Mouse (Mus musculus): ENCODE measurements around the gene Lhfp.
"Not testable (repeated sequence)": the region's sequence is repeated elsewhere in the genome, so short reads cannot be mapped to it uniquely, and the experiment has no call there.

The Lhfp gene

DNA sequence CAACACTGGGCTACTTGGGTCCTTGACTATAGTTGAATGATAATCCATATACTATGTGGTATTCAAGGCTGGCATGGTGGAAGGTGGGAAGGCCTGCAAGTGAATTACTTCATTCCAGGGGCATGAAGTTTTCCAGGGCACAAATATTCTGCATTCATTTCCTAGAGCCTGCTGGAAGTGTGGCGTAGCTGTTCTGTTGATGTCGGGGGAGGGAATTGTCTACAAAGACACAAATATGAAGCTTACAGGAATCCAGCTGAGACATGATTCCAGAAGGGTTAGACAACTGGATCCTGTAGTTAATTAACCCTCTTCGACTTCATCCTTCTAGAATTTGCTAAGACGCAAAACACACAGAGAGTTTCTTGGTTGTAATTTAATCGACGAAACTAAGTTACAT, 60.4 kb downstream of the Lhfp start:
- no peak for DNase-seq

DNA sequence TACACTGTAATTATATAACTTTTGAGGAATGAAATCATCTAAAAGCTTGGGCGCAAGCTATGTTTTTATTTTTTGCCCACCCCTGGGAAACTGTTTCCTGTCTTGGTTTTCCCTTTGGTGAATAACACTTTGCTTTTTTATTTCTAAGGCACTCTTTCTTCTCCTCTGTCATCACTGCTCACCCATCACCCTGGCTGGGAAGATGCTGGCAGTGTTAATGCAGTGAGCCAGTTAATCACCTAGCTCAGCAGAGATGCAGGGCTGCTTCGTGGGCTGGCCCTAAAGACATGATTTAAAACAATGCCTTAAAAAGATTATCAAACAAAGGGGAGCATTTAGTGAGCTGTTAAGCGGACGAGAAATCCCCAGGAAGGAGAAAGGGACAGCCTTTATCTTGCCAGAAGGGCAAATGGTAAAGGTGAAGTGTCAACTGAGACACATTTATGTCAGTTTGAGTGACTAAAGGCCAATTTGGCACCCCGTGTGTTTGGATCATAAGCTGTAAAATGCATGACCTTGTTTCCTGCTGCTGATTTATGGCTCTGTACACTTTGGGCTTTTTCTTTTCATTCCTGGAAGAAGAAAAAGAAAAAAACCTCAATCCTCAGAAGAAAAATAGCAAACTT, 60.9 kb downstream of the Lhfp start:
- no peak for DNase-seq

DNA sequence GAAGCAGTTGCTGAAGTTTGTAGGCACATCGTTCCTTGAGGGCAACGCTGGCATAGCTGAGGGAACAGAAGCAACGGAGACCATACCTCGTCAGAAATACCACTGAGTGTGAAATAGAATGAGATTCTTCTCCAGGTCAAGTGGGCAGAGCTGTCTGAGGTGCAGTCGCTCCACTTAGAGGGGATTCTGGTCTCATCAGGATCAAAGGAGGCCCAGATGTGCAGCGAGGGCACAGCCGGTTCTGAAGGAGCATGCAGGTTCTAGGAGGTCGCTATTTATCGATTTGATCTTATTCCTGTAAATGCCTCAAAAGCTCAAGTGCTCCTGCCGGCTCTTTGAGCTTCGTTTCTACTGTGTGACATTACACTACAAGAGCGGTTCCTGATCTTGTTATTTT, 61.4 kb downstream of the Lhfp start:
- DNase-seq, result no peak

DNA sequence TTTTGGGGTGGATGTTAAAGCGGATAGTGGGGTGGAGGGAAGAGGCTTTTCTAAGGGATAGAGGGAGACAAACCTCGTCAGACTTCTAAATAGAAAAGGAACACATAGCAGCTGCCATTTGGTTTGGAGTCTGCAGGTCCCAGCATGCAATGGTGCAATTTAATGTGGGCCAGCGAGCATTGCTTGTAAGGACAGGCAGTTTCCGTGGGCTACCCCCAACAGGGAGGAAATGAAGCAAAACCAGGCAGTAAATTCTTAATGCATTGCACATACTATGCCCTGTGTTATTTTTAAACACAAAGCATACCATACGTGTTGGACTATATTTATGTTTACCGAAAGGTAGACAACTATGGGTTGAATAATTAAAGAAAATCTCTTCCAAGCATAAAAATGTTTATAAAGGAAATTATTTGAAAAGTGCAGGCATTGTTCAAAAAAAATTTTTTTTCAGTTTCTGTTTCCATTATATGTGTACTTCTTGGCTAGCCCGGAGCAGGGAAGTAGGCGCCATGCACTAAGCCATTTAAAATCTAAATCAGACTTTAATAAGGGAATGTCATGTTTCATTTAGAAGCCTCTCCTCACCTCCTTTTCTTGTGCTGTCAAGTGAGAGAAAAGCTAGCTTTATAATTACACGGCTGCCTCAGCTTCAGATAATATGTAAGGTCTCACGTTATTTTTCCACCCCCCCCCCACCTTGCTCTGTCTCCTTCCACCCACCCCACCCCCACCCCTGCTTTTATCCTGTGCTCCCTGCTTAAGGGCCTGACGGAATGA, 67.5 kb downstream of the Lhfp start:
- no peak for DNase-seq

DNA sequence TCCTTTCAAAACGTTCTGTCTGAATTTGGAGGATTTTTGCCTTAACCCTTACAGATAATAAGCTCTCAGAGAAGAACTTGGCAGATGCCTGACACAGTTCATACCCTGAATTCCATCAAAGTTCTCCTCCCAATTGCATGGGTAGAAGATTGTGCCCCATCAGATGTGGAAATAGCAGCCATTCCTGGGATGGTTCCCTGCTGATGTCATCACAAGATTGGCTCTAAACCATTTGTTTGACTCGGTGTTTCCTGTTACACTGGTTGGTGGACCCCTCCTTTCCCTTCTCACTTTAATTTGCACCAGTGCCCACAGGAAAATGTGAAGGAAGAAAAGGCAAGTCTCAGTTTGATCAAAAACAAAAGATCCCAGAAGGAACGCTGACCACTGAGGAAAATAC, 68.6 kb downstream of the Lhfp start:
- DNase-seq, result no peak

DNA sequence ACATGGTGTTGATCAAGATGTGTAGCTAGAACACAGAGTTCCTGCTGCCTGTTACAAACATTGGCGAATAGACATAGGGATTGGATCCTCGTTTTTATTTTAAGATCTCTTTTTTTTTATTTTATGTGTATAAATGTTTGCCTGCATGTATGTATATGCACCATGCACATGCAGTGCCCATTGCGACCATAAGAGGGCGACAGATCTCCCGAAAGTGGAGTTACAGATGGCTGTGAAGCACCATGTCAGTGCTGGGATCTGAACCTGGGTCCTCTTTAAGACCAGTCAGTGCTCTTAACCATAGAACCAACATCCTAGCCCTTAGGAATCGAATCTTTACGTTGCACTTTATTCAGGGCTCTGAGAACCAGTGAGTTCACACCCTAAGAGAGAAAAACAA, 70.7 kb downstream of the Lhfp start:
- no peak for DNase-seq

DNA sequence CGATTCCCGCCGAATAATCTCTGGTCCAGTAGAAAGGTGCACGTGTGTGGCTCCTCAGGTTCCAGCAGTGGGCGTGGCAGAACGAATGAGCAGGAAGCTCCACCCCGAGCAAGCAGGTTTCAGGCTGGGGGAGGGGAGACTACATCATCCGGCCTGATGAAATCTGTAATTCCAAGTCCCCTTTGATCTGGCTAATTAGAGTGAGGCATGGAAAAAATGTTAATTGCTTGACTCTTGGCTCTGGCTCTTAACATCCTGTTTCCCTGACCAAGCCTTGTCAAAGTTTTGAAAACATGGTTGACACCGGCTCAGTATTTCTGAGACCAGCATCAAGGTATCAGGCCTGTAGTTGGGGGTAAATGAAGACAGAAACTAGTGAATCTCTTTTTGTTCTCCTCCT, 77.4 kb downstream of the Lhfp start:
- DNase-seq, result not testable (repeated sequence)

DNA sequence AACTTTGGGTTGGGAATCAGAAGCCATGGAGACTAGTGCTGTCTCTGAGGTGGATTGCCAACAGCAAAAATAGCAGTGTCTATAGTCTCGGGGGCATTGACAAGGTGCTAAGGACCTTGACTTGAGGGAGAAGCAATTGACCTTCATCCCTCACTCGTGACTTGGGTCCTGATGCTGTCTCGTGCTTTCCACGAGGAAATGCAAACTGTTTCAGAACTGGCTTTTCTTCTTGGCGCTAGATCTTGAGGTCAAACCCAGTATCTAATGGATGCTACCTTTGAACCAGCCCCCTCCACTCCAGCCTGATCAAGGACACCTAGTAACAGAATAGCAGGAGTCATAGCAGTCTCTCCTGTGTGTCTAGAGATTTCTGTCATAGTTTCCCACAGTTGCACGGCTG, 78.7 kb downstream of the Lhfp start:
- no peak for DNase-seq

DNA sequence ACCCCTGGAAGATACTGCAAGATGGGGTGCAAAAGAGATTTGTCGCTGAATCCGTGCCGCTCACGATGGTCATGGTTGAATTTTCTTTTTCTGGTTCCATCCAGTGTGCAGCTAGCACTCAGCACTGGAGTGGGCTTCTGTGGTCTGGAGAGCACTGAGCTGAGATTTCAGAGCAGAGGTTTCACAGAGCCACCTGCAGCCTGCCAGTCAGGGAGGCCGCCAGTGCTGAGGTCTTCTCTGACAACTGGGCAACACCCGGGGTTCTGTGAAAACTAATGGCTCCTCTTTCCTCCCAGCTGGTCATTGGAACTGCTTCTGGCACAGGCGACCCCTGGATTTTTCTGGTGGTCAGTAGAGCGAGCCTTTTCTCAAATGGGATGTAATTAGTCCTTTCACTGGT, 84.2 kb downstream of the Lhfp start:
- no peak for DNase-seq

DNA sequence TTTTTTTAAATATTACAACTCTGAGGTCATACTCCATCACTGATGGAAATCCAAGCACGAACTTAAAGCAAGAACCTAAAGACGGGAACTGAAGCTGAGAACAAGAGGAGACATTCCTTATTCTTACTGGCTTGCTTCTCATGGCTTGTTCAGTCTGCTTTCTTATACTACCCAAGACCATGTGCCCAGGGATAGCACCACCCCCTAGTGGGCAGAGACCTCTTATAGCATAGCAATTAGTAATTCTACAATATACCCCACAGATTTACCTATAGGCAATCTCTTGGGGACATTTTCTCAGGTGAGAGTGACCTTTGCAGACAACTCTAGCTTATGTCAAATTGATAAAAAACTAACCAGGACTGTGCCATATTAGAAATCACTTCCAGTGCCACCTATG, 97.5 kb downstream of the Lhfp start:
- no peak for DNase-seq

DNA sequence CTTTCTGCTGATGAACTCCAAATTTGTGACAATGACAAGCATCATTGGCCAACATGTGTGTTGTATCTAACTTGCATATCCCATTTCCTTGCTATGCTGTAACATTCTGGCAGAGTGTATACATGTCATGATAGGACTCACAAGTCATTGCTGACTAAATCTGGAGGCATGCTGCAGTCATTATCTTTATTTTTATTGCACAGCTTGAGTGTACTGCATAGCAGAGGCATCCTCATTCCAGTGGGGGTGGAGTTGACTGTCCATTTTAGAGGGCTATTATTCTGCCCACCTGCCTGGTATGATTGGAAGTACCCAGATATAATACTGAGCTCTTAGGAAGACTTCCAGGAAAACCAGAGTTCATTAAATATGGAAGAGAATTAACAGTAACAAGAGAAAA, 97.9 kb downstream of the Lhfp start:
- DNase-seq, result no peak

DNA sequence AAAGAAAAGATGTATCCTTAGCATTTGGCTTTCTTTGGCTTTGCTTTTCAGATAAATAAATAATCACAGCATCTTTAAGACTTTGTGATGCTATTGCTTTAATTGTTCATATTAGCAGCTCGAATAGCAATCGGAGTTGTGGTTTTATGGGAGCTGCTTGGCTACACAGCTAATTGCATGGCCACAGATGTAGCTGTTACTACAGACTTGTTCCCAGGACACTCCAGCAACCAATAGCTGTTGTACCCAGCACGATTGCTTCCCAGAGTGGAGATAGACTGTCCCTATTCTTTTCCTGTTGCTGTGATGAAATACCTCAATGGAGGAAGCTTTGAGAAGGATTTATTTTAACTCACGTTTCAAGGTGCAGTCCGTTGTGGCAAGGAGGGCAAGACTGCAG, 98.3 kb downstream of the Lhfp start:
- no peak for DNase-seq

DNA sequence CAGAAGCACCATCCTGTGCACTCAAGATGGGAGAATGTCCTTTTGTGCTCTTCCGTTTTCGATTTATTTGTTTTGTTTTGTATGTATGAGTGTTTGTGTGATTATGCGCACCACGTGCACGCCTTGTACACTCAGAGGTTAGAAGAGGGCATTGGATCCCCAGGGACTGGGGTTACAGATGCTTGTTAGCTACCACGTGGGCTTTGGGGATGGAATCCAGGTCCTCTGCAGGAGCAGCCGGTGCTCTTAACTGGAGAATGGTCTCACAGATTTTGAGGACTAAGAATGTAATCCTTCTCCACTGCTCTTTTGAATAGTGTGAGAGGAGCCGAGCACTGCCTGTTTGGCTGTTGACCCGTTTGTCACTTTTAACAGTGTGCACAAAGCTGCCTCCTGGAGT, 101.2 kb downstream of the Lhfp start:
- no peak for DNase-seq

DNA sequence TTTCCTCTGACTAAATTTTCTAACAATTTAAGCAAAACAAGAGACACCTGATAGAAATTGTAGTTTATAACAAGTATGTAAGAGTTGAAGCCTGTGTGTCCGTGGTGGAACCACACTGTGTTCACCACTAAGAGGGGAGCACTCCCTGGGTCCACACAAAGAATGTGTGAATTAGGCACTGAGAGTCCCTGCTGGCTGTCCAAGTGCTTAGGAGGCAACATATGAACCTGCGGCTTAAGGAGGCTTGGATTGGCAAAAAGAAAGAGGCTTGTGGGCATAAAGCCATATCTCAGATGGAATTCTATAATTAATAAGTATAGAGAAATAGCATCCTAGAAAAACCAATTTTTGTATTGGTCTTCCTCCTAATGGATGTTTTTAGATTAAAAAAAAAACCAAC, 104.2 kb downstream of the Lhfp start:
- DNase-seq, result no peak

DNA sequence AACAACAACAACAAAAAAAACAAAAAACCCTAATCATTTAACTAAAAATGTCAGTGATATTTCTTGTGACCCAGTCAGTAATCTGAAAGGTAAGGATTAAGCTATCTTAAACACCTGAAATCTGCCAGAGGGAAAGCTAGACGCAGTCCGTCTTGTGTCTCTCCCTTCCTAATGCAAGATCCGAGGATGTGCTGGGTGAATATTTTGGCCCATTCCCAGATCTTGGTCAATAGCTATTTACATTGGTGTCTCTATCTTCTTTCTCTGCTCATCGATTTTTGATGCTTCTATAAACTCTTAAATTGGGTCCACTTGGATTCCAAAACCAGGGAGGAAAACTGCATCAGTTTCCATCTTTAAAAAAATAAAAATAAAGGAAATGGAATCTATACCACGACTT, 104.6 kb downstream of the Lhfp start:
- DNase-seq, result no peak

DNA sequence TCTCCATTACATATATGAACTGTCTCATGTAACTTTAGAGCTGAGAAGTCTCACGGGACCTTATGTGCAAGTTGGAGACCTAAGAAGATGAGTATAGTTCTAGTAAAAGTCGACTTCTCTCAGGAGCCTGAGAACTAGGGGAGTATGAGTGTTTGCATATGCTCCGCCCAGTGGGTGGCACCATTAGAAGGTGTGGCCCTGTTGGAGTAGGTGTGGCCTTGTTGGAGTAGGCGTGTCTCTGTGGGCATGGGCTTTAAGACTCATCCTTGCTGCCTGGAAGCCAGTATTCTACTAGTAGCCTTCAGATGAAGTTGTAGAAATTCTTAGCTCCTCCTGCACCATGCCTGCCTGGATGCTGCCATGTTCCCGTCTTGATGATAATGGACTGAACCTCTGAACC, 105.7 kb downstream of the Lhfp start:
- DNase-seq, result no peak

DNA sequence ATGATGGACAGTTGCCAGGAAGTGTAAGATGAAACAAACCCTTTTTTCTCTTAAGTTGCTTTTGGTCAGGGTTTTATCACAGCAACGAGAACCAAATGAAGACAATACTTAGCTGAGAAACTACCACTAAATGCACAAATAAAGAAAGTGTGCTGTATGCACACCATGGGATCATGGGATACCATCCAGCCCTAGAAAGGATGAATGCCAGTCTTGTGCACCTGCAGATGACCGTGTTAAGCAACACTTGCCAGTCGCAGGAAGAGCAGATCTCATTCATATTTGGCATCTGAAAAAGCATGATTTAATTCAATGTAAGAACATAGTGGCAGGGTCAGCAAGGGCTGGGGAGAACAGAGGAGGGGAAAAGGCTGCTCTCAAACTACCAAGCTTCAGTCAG, 107.4 kb downstream of the Lhfp start:
- DNase-seq, result no peak

DNA sequence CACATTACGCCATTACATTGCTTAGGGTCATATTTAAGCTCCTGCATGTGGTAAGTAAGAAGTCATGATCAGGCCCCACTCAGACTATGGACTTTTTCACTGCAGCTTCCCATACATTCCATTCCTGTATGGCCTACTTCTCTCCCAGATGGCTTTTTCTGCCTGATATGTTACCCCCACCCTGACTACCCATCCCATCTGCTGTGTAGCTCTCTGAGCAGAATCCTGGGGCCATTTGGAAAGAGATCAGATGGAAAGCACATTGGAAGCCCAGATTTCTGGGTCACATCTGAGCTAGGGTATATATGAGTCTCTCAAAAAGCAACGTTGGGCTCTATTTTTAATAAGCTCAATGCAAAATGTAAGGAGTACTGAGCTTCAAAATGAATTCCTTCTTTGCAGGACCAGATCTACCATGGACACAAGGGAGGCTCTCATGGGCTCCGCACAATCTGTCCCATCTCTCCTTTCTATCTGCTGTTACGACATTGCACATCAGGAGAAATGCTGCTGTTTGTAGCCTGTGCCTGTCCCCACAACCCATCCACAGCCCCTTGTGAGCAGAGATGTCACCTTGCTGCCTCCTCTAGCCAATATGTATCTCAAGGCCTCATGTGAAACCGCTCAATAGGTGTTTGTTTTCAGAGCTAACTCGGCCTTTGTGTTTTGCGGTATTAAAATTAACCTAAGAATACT, 108.4 kb downstream of the Lhfp start:
- peak; percentile 14 for DNase-seq

DNA sequence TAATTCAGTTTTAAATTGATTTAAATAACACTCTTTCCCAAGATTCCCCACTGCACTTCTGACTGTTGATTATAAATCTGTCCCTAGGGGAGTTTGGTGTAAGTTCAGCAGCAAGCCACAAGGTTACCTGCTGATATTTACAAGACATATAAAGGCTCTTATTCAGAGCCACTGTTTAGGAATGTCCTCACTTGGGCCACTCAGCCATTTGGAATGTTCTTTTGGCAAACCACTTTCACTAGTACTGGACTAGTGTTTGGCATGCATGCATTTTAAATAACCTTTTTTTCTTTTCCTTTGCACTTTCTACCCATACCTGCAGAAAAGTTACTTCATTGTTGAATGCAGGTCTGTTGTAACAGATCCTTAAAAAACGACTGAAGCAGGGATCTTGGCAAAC, 109.8 kb downstream of the Lhfp start:
- DNase-seq, result no peak

DNA sequence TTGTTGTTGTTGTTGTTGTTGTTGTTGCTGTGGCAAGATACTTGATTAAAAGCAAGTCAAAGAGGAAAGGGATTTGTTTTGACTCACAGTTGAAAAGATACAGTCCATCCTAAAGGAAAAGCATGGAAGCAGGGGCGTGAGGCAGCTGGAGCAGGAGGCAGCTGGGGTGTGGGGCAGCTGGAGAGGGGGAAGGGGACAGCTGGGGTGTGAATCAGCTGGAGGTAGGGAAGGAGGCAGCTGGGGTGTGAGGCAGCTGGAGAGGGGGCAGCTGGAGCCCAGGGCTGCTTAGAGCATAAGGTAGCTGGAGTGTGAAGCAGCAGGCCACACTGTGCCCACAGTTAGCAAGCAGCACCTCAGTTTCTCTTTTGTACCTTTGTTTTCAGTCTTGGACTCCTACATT, 110.3 kb downstream of the Lhfp start:
- no peak for DNase-seq

DNA sequence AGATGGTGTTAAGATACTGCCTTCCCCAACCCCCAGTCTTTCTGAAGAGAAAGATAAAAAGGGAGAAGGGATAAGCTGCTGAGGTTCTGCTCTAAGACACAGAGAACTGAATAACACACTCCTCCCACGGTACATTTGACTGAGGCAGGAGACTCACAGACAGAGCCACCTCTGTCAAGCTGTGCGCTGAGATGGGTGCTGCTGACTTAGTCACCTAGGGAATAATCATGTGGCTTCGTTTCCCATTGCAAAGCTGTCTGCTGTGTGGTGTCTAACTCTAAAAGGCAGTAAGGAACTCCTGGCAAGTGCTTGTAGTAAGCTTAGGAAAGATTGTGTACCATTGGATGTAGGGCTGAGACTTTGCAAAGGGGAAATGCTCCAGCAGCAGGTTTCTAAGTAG, 120.6 kb downstream of the Lhfp start:
- DNase-seq, result peak; percentile 49

DNA sequence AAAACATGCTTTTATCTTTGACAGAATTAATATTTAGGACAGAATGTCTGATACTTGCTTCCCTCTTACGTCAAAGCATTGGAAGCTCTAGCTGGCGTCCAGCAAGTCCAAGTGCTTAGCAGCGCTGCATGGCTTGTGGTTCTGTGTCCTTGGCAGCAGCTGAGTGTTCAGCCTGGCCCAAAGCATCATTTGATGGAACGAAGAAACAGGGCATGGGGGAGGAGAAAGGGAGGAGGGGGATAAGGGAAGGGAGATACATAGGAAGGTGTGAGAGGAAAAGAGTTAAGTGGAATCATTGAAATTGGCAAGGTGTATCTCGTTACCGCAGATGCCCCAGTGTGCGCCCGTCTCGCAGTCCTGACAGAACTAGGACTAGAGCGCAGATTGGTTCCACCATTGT, 124.0 kb downstream of the Lhfp start:
- peak; percentile 23 for DNase-seq

DNA sequence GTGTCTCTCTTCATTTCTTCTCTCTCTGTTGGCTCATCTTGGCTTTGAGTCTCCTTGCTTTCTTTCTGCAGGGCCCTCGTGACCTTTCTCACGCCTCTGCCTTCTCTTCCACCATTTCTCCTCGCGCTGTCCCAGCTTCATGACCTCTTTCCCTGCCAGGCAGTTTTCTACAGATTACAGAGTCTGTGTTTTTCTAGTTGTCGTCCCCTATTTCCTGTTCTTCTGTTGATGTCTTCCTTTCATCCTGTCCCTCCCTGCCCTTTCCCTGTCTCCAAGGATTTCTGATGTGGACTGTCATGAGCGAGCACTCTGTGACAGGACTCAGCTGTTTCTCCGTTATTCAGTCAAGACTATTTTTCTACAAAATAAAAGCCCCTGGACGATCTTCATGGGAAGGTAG, 124.7 kb downstream of the Lhfp start:
- no peak for DNase-seq

DNA sequence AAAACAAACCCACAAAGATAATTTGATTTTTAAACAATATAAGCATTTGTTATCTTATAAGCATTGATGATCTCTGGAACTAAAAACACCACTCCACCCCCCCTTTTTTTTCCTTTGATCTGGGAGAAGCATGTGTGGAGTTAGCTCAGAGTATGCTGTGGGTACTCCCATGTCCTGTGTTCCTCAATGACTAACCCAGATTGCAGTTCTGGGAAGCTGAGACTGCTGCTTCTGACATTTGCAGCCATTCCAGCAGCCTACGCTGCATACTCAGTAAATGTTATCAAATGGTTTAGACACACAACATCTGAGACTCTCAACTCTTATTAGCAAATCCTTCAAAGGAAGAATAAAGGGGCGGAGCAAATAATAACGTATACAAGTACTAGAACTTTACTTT, 128.2 kb downstream of the Lhfp start:
- DNase-seq, result peak; percentile 55
